24 mouse cellular contexts compared by ENCODE assay signal in genomic region chr5:34213659-34214058, GRCm38 (mm10). TPM values are rescaled to one million over a fixed set of nuclear protein-coding genes. Genes with fewer than 3 reads are reported as not detected.
DNase-seq lines count a peak whose midpoint lies in the region; ATAC-seq and TF ChIP-seq lines count a peak whose summit lies in the region.
"Had no signal": no experiment of that assay in that cellular context is flagged by ENCODE, and none has a peak within 500 bp of the region (broad histone marks: within the 10 kb centered on the region; RNA-seq: fewer than 3 reads in every experiment).

No protein-coding gene starts in this region.

- no peak for TF ChIP-seq CTCF in thymus, adult 2 months (IDR thresholded peaks at IDR 0.05; ENCODE audit: borderline replicate concordance, control insufficient read depth, extremely low read depth, insufficient read depth, low read length, poor library complexity)

- 39% methylated on average over 8 of the region's 8 CpGs for WGBS in heart, embryonic 13.5 days
- 51% methylated on average over 8 of the region's 8 CpGs for WGBS in heart, embryonic 11.5 days (ENCODE audit: insufficient replicate concordance)
- 70% methylated on average over 8 of the region's 8 CpGs for WGBS in thymus, adult 2 months

- peak; percentile 35 for DNase-seq in cerebellum, adult 9-10 months
- no peak for DNase-seq in cerebellum, adult 18-20 months
- DNase-seq in kidney, postnatal 4 days: peak; percentile 22 to 30
- no peak for DNase-seq in kidney, adult 9 months
- peak; percentile 32 for DNase-seq in thymus, adult 2 months
- no peak for DNase-seq in thymus, adult 18-20 months
- DNase-seq: adrenal gland, postnatal 10 days; B cell, adult 2 months; cerebellum, adult 11 months; embryo, embryonic 11 days; gastrocnemius, adult 2 months; gastrocnemius, postnatal 25 days; heart, postnatal 36 days had no signal

- peak overlapping the region; percentile 18 for H3K4me2 ChIP-seq in heart, embryonic 13.5 days
- no peak overlapping the region for H3K4me2 ChIP-seq in heart, embryonic 11.5 days
- H3K4me2 ChIP-seq: embryonic facial prominence, embryonic 15.5 days; hindbrain, embryonic 12.5 days had no signal

- no peak overlapping the region for H3K4me3 ChIP-seq in heart, embryonic 13.5 days
- H3K4me3 ChIP-seq in heart, embryonic 11.5 days (ENCODE audit: low read depth, low read length): no peak overlapping the region
- H3K4me3 ChIP-seq in thymus, adult 2 months (ENCODE audit: control insufficient read depth, insufficient read depth, low read length): no peak overlapping the region
- H3K4me3 ChIP-seq: embryonic facial prominence, embryonic 15.5 days; erythroblast, embryonic 14.5 days; forebrain, embryonic 10.5 days; gastrocnemius, adult 2 months; hindbrain, embryonic 12.5 days had no signal

- H3K36me3 ChIP-seq in heart, embryonic 13.5 days: no peaks in the 10 kb centered on the region
- H3K36me3 ChIP-seq in heart, embryonic 11.5 days (ENCODE audit: control insufficient read depth, insufficient read depth, low read length): no peaks in the 10 kb centered on the region
- no peaks in the 10 kb centered on the region for H3K36me3 ChIP-seq in thymus, adult 2 months (ENCODE audit: control insufficient read depth, insufficient read depth, low read length)
- H3K36me3 ChIP-seq: embryonic facial prominence, embryonic 15.5 days; forebrain, embryonic 10.5 days; G1E; hindbrain, embryonic 12.5 days had no signal

- no peaks in the 10 kb centered on the region for H3K9me3 ChIP-seq in heart, embryonic 13.5 days
- H3K9me3 ChIP-seq in heart, embryonic 11.5 days (replicated peaks; ENCODE audit: control insufficient read depth, low read length): no peaks in the 10 kb centered on the region
- H3K9me3 ChIP-seq: embryonic facial prominence, embryonic 15.5 days; forebrain, embryonic 10.5 days; G1E; hindbrain, embryonic 12.5 days had no signal

- H3K27ac ChIP-seq in heart, embryonic 13.5 days (replicated peaks): no peak overlapping the region
- no peak overlapping the region for H3K27ac ChIP-seq in heart, embryonic 11.5 days (ENCODE audit: low read depth, low read length)
- H3K27ac ChIP-seq in thymus, adult 2 months (ENCODE audit: control insufficient read depth, insufficient read depth, low read length): no peak overlapping the region
- H3K27ac ChIP-seq: forebrain, embryonic 10.5 days; gastrocnemius, adult 2 months; hindbrain, embryonic 12.5 days had no signal

- peaks cover 26% of the 10 kb centered on the region for H3K27me3 ChIP-seq in heart, embryonic 13.5 days (replicated peaks)
- peaks cover 10% of the 10 kb centered on the region for H3K27me3 ChIP-seq in heart, embryonic 11.5 days (ENCODE audit: control insufficient read depth, insufficient read depth, low read length)
- no peaks in the 10 kb centered on the region for H3K27me3 ChIP-seq in thymus, adult 2 months (ENCODE audit: control insufficient read depth, insufficient read depth, low read length)
- H3K27me3 ChIP-seq: embryonic facial prominence, embryonic 15.5 days; hindbrain, embryonic 12.5 days had no signal

- H3K9ac ChIP-seq in heart, embryonic 13.5 days: no peak overlapping the region
- no peak overlapping the region for H3K9ac ChIP-seq in heart, embryonic 11.5 days (ENCODE audit: low read depth, low read length)
- H3K9ac ChIP-seq: embryonic facial prominence, embryonic 15.5 days; hindbrain, embryonic 12.5 days had no signal

- no peak for TF ChIP-seq POLR2A in thymus, adult 2 months (IDR thresholded peaks at IDR 0.05; ENCODE audit: control insufficient read depth, extremely low read depth, insufficient read depth, low read length, poor library complexity)

- peaks cover 39% of the 10 kb centered on the region for H3K4me1 ChIP-seq in heart, embryonic 13.5 days
- H3K4me1 ChIP-seq in heart, embryonic 11.5 days (ENCODE audit: control insufficient read depth, insufficient read depth, low read length): peaks cover 18% of the 10 kb centered on the region
- peaks cover 34% of the 10 kb centered on the region for H3K4me1 ChIP-seq in thymus, adult 2 months (replicated peaks; ENCODE audit: control insufficient read depth, insufficient read depth, low read length)
- H3K4me1 ChIP-seq: embryonic facial prominence, embryonic 15.5 days; forebrain, embryonic 10.5 days; hindbrain, embryonic 12.5 days had no signal

- no peak for ATAC-seq in heart, embryonic 13.5 days (ENCODE audit: extremely low read depth, insufficient number of reproducible peaks, low FRiP score, low TSS enrichment)
- no peak for ATAC-seq in heart, embryonic 11.5 days (replicated peaks; ENCODE audit: insufficient number of reproducible peaks, low FRiP score, low TSS enrichment)
- ATAC-seq: CD4-positive, CD25-positive, alpha-beta regulatory T cell, adult 4 months; forebrain, embryonic 14.5 days; hindbrain, embryonic 16.5 days; inflammation-experienced regulatory T-cells, adult 6 months had no signal

RNA-seq across cellular contexts. Expression of gene Mxd4, which starts 26.1 kb away (rescaled TPM):
- polyA plus RNA-seq in heart, embryonic 13.5 days (2015; fragmentation: Nextera tagmentation; extraction: Ambion mirVana): 23.1 and 23.6 TPM in 2 replicates
- polyA plus RNA-seq in heart, embryonic 11.5 days (2014; fragmentation: Nextera tagmentation; extraction: Ambion mirVana): 23.3 and 26.7 TPM in 2 replicates
- polyA plus RNA-seq in thymus, adult 2 months (2012; rRNA removed): 515 and 525 TPM in 2 replicates

RNA-seq across cellular contexts. Expression of gene Haus3, which starts 44.3 kb away (rescaled TPM):
- 20.8 and 25.4 TPM in 2 replicates for polyA plus RNA-seq in heart, embryonic 13.5 days (2015; fragmentation: Nextera tagmentation; extraction: Ambion mirVana)
- 28.8 and 31.2 TPM in 2 replicates for polyA plus RNA-seq in heart, embryonic 11.5 days (2014; fragmentation: Nextera tagmentation; extraction: Ambion mirVana)
- polyA plus RNA-seq in thymus, adult 2 months (2012; rRNA removed): 3.3 and 4.2 TPM in 2 replicates

RNA-seq across cellular contexts. Expression of gene Poln, which starts 44.4 kb away (rescaled TPM):
- 0.24 and 0.47 TPM in 2 replicates for polyA plus RNA-seq in heart, embryonic 13.5 days (2015; fragmentation: Nextera tagmentation; extraction: Ambion mirVana)
- 0.38 and 0.52 TPM in 2 replicates for polyA plus RNA-seq in heart, embryonic 11.5 days (2014; fragmentation: Nextera tagmentation; extraction: Ambion mirVana)
- polyA plus RNA-seq in thymus, adult 2 months (2012; rRNA removed): 2.3 and 2.4 TPM in 2 replicates
- polyA plus RNA-seq: erythroblast, embryonic 14.5 days; G1E had no signal

Comparison
In these comparisons a context has a peak if more than half of its experiments do, and no peak if none do; other contexts are left out.
1. DNase-seq: peak in cerebellum, adult 9-10 months (single experiment), kidney, postnatal 4 days (2 of 2) and thymus, adult 2 months (single experiment); none in cerebellum, adult 18-20 months (0 of 2), kidney, adult 9 months (single experiment) and thymus, adult 18-20 months (0 of 2).
2. RNA of gene Mxd4, which starts 26.1 kb away (polyA plus RNA-seq): 515 to 525 TPM in thymus, adult 2 months; 23.1 to 23.6 TPM in heart, embryonic 13.5 days and 23.3 to 26.7 TPM in heart, embryonic 11.5 days; every median in the first group is over 10 times any median in the second.